Mouse (Mus musculus): ENCODE data around the gene Vmn1r18.
"Not testable (repeated sequence)": the region's sequence is repeated elsewhere in the genome, so short reads cannot be mapped to it uniquely, and the experiment has no call there.

Gene Vmn1r18

DNA sequence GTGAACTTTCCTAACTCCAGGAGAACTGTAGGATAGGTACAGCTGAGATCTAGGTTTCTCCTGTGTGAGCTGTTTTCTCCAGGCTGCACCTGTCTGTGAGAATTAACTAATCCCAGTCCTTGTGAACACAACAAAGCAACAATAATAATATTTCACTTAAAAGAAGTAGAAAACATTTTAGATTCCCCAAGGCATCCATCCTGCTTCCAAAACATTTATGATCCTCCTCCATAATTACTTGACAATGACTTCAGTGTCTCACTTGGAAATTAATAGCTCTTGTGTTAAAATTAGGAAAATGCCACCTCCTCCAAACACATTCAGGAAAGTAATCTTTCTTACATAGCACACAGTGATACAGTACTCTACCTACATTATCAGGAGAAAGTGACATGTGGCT lies at the start of gene Vmn1r18:
TSS of gene Vmn1r18 (minus strand) at position 101 of the 400 bp plus-strand sequence.
- DNase-seq (ENCODE audit: low read depth): no peak

DNA sequence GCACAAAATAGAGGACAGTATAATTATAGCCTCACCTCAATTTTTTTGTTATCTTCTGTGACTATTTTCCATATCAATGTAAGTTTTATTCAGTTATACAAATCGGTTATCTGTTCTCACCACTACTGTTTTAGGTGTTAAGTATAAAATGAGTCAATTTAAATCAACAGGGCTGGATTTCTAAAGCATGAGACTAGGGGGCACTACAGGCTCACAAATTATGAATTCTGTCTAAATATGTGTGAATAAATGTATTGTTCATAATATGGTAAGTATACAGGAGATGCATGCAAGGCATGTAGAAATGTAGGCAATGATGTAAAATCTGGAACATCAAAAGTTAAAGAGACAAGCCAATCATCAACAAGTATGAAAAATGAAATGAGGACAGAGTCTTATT lies 35.6 kb upstream of the Vmn1r18 start:
- no peak for DNase-seq (ENCODE audit: low read depth)

DNA sequence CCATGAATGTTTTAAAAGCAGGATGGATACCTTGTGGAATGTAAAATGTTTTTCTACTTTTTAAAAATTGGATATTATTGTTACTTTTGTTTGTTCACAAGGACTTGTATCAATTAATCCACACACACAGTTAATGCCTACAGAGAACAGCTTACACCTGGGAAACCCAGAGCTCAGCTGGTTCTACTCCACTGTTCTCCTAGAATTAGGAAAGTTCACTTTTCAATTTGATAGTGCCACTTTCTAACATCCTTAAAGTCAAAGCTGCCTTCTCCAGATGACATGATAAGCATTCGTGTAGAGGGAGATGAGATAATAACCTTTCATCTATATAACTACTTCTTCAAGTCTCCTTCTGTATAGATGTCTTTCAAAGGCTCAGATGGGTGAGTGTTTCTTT lies 33.0 kb upstream of the Vmn1r18 start, which contains the start of gene Vmn1r20:
TSS of gene Vmn1r20 (plus strand) at position 301 of the 400 bp plus-strand sequence.
- DNase-seq (ENCODE audit: low read depth): no peak

DNA sequence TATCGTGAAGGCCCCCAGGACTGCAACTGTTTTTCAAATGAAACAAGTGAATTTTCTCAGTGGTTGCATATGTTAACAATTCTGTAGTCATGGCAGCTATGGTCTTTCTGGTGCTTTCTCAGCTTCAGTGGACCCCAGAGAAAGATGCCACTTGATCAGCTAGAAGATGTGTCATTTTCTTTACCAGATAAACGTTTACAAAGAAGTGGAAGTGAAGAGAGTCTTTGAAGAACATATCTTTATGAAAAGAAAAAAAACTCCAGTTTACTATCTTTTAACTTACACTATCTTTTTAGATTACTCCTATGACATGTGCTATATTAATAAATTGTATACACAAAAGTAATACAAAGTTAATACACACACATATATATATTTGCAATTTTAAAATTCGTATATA lies 7.9 kb upstream of the Vmn1r18 start, which contains the start of gene Vmn1r19:
TSS of gene Vmn1r19 (plus strand) at position 301 of the 400 bp plus-strand sequence.
- not testable (repeated sequence) for DNase-seq (ENCODE audit: low read depth)

DNA sequence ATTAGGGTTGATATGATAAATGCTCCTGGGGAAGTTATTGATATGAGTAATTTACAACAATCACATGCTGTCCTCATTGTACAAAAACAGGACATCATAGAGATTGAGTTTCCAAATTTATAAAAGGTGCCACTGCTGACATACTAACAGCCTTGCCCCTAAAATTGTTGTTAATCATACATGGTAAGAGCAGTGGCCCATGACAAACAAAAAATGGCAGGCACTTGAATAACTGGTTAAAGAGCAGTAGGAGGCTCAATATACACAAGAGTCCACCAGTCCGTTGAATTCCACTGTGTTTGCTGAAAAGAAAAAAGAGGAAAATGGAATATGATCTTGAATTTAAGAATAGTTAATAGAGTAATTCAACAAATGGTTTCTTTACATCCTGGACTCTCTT lies 28.1 kb downstream of the Vmn1r18 start:
- DNase-seq (ENCODE audit: low read depth): no peak

DNA sequence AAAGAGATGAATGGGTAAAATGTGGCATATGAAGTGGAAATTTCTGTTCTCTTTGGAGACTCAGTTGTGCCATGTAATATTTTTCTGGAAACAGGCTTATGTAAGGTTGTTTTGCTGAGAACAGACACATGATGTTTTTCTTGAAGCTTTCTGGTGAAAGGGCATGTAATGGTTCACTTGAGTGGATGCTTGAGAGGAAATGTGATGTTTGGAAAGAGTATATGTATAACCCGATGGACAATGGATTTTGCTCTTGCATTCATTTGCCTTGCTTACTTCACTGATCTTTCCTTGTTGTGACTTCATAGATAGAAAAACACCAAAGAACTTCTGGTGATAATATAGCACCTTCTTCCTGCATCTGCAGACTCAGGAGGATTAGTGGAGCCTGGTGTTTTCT lies 29.7 kb downstream of the Vmn1r18 start:
- DNase-seq (ENCODE audit: low read depth): not testable (repeated sequence)

DNA sequence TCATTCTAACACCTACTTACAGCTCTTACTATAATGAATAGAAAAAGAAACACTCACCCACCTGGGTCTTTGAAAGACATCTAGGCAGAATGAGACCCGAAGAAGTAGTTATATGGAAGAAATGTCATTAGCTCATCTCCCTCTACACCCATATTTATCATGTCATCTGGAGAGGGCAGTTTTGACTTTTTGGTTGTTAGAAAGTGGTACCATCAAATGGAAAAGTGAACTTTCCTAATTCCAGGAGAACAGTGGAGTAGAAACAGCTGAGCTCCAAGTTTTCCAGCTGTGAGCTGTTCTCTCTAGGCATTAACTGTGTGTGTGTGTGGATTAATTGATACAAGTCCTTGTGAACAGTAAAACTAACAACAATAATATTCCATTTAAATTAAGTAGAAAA lies 32.0 kb downstream of the Vmn1r18 start, which contains the start of gene Vmn1r17:
TSS of gene Vmn1r17 (minus strand) at position 101 of the 400 bp plus-strand sequence.
- no peak for DNase-seq (ENCODE audit: low read depth)

DNA sequence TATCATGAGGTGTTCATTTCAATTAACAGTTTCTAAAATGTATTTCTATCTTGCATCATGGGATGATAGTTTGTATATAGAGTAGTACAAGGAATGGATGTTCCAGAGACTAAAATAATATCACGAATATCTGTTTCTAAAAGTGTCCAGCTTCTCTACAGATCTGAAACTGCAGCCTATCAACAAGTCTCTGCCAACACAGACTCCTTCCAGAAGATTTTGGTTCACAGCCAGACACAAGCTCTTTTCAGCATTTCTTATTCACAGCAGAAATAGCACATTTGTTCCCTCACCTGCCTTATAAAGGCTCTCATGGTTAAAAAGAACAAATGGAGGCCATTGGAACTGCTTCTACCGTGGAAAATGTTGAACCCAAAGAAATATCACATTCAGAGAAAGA lies 38.7 kb downstream of the Vmn1r18 start:
- DNase-seq (ENCODE audit: low read depth): no peak

DNA sequence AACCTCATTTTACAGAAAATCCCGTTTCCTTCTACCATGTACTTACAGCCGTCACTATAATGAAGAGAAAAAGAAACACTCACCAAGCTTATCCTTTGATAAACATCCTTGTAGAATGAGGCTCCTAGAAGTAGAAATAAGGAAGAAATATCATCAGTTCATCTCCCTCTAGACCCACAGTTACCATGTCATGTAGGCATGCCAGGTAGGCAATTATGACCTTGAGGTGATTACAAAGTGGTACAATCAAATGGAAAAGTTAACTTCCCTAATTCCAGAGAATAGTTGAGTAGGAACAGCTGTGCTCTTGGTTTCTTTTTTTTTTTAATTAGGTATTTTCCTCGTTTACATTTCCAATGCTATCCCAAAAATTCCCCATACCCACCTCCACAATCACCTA lies 66.2 kb downstream of the Vmn1r18 start, which contains the start of gene Vmn1r16:
TSS of gene Vmn1r16 (minus strand) at position 101 of the 400 bp plus-strand sequence.
- no peak for DNase-seq (ENCODE audit: low read depth)

Data from c-Kit-positive CD71-positive TER-119-negative erythroid progenitor cells, embryonic 14.5 days (primary cell).